ENCODE assay signal across 8 mouse cellular contexts in genomic region chr7:80197941-80198778, GRCm38 (mm10). TPM values are rescaled to one million over a fixed set of nuclear protein-coding genes. Genes with fewer than 3 reads are reported as not detected.
DNase-seq lines count a peak whose midpoint lies in the region; ATAC-seq and TF ChIP-seq lines count a peak whose summit lies in the region.

No protein-coding gene starts in this region.

- peaks cover 14% of the 10 kb centered on the region for H3K4me1 ChIP-seq in forebrain, embryonic 11.5 days (replicated peaks; ENCODE audit: control insufficient read depth, insufficient read depth, low read length)
- peaks cover 27% of the 10 kb centered on the region for H3K4me1 ChIP-seq in heart, embryonic 16.5 days (ENCODE audit: control insufficient read depth, insufficient read depth, low read length)
- H3K4me1 ChIP-seq in liver, postnatal 0 days (ENCODE audit: insufficient read depth) = peaks cover 71% of the 10 kb centered on the region
- peaks cover 57% of the 10 kb centered on the region for H3K4me1 ChIP-seq in neural tube, embryonic 14.5 days (ENCODE audit: control insufficient read depth, insufficient read depth, low read length)

- H3K27me3 ChIP-seq in forebrain, embryonic 11.5 days (ENCODE audit: control insufficient read depth, insufficient read depth, low read length) = no peaks in the 10 kb centered on the region
- H3K27me3 ChIP-seq in heart, embryonic 16.5 days (ENCODE audit: control insufficient read depth, insufficient read depth, low read length) = no peaks in the 10 kb centered on the region
- H3K27me3 ChIP-seq in liver, postnatal 0 days (ENCODE audit: insufficient read depth, low read length) = no peaks in the 10 kb centered on the region
- no peaks in the 10 kb centered on the region for H3K27me3 ChIP-seq in neural tube, embryonic 14.5 days (ENCODE audit: control insufficient read depth, insufficient read depth, low read length)

- H3K36me3 ChIP-seq in forebrain, embryonic 11.5 days (ENCODE audit: control insufficient read depth, insufficient read depth, low read length) = no peaks in the 10 kb centered on the region
- no peaks in the 10 kb centered on the region for H3K36me3 ChIP-seq in heart, embryonic 16.5 days (ENCODE audit: control insufficient read depth, insufficient read depth)
- peaks cover 15% of the 10 kb centered on the region for H3K36me3 ChIP-seq in liver, postnatal 0 days (replicated peaks; ENCODE audit: insufficient read depth, low read length)
- no peaks in the 10 kb centered on the region for H3K36me3 ChIP-seq in neural tube, embryonic 14.5 days (ENCODE audit: control insufficient read depth, insufficient read depth, low read length)

- peak; percentile 94 for ATAC-seq in forebrain, embryonic 11.5 days (replicated peaks; ENCODE audit: low FRiP score)
- ATAC-seq in heart, embryonic 16.5 days (replicated peaks; ENCODE audit: extremely low read depth, insufficient read depth, low FRiP score) = peak; percentile 83
- ATAC-seq in liver, postnatal 0 days = peak; percentile 72
- ATAC-seq in neural tube, embryonic 14.5 days (ENCODE audit: low read depth) = peak; percentile 89

- H3K9me3 ChIP-seq in forebrain, embryonic 11.5 days (ENCODE audit: control insufficient read depth, low read length) = no peaks in the 10 kb centered on the region
- no peaks in the 10 kb centered on the region for H3K9me3 ChIP-seq in heart, embryonic 16.5 days (replicated peaks; ENCODE audit: control insufficient read depth, low read length)
- H3K9me3 ChIP-seq in liver, postnatal 0 days (ENCODE audit: low read length) = no peaks in the 10 kb centered on the region
- no peaks in the 10 kb centered on the region for H3K9me3 ChIP-seq in neural tube, embryonic 14.5 days (ENCODE audit: control insufficient read depth, low read length)

- no peak for TF ChIP-seq CTCF in liver, postnatal 0 days (IDR thresholded peaks at IDR 0.05; ENCODE audit: low read depth)

- peak; percentile 79 for DNase-seq in CD4-positive, CD25-positive, alpha-beta regulatory T cell, adult 2 months (ENCODE audit: low read depth, low spot score)
- DNase-seq in brain, embryonic 18.5 days (ENCODE audit: low read depth, low spot score) = peak; percentile 60
- peak; percentile 95 for DNase-seq in forebrain, embryonic 11.5 days (ENCODE audit: low spot score)
- DNase-seq in kidney, postnatal 36 days = peak; percentile 90 to 91
- DNase-seq in liver, postnatal 0 days = peak; percentile 86
- DNase-seq in testis, postnatal 10 days (ENCODE audit: low spot score) = peak; percentile 87

- under 1% methylated on average over 67 of the region's 74 CpGs for WGBS in forebrain, embryonic 11.5 days
- WGBS in heart, embryonic 16.5 days = under 1% methylated on average over 65 of the region's 74 CpGs
- WGBS in liver, postnatal 0 days (ENCODE audit: insufficient replicate concordance) = under 1% methylated on average over 44 of the region's 74 CpGs
- under 1% methylated on average over 55 of the region's 74 CpGs for WGBS in neural tube, embryonic 14.5 days

- H3K9ac ChIP-seq in forebrain, embryonic 11.5 days (ENCODE audit: low read length) = peak overlapping the region; percentile 89
- H3K9ac ChIP-seq in heart, embryonic 16.5 days (ENCODE audit: low read length) = peak overlapping the region; percentile 76
- H3K9ac ChIP-seq in liver, postnatal 0 days (replicated peaks) = peak overlapping the region; percentile 90
- peak overlapping the region; percentile 77 for H3K9ac ChIP-seq in neural tube, embryonic 14.5 days (replicated peaks; ENCODE audit: low read depth, low read length)

- no peak for TF ChIP-seq EP300 in liver, postnatal 0 days (IDR thresholded peaks at IDR 0.05; ENCODE audit: low read depth)

- H3K4me3 ChIP-seq in forebrain, embryonic 11.5 days (ENCODE audit: low read depth, low read length) = peak overlapping the region; percentile 70
- H3K4me3 ChIP-seq in heart, embryonic 16.5 days (ENCODE audit: low read length) = peak overlapping the region; percentile 68
- H3K4me3 ChIP-seq in liver, postnatal 0 days (ENCODE audit: low read depth, low read length) = peak overlapping the region; percentile 87
- peak overlapping the region; percentile 69 for H3K4me3 ChIP-seq in neural tube, embryonic 14.5 days (ENCODE audit: low read depth, low read length)

- H3K27ac ChIP-seq in forebrain, embryonic 11.5 days (ENCODE audit: low read depth, low read length) = peak overlapping the region; percentile 86
- peak overlapping the region; percentile 84 for H3K27ac ChIP-seq in heart, embryonic 16.5 days (ENCODE audit: low read length)
- H3K27ac ChIP-seq in liver, postnatal 0 days (ENCODE audit: low read depth) = peak overlapping the region; percentile 93
- peak overlapping the region; percentile 93 for H3K27ac ChIP-seq in neural tube, embryonic 14.5 days (ENCODE audit: low read depth, low read length)

- H3K4me2 ChIP-seq in forebrain, embryonic 11.5 days (ENCODE audit: low read depth, low read length, severe bottlenecking) = peak overlapping the region; percentile 89
- H3K4me2 ChIP-seq in heart, embryonic 16.5 days (ENCODE audit: low read depth, low read length) = peak overlapping the region; percentile 81
- H3K4me2 ChIP-seq in liver, postnatal 0 days (ENCODE audit: low read depth, low read length) = peak overlapping the region; percentile 90
- peak overlapping the region; percentile 65 for H3K4me2 ChIP-seq in neural tube, embryonic 14.5 days (ENCODE audit: low read depth, low read length)

RNA-seq across cellular contexts. Expression of gene Sema4b, which starts 11.5 kb away (rescaled TPM):
- polyA plus RNA-seq in forebrain, embryonic 11.5 days (2014; fragmentation: Nextera tagmentation; extraction: Ambion mirVana) = 15.7 and 17.3 TPM in 2 replicates
- 12.1 and 14.4 TPM in 2 replicates for polyA plus RNA-seq in heart, embryonic 16.5 days (2015; fragmentation: Nextera tagmentation; extraction: Ambion mirVana)
- 11.7 and 13.5 TPM in 2 replicates for polyA plus RNA-seq in liver, postnatal 0 days (2015; fragmentation: Nextera tagmentation; extraction: Ambion mirVana)
- 18.7 and 25.7 TPM in 2 replicates for polyA plus RNA-seq in neural tube, embryonic 14.5 days (2014; fragmentation: Nextera tagmentation; extraction: Ambion mirVana)

RNA-seq across cellular contexts. Expression of gene Cib1, which starts 34.5 kb away (rescaled TPM):
- polyA plus RNA-seq in forebrain, embryonic 11.5 days (2014; fragmentation: Nextera tagmentation; extraction: Ambion mirVana) = 51.4 and 58.1 TPM in 2 replicates
- polyA plus RNA-seq in heart, embryonic 16.5 days (2015; fragmentation: Nextera tagmentation; extraction: Ambion mirVana) = 65.6 and 65.9 TPM in 2 replicates
- polyA plus RNA-seq in liver, postnatal 0 days (2015; fragmentation: Nextera tagmentation; extraction: Ambion mirVana) = 79.4 and 89.2 TPM in 2 replicates
- polyA plus RNA-seq in neural tube, embryonic 14.5 days (2014; fragmentation: Nextera tagmentation; extraction: Ambion mirVana) = 26.4 and 38.0 TPM in 2 replicates

RNA-seq across cellular contexts. Expression of gene Gdpgp1, which starts 34.5 kb away (rescaled TPM):
- polyA plus RNA-seq in forebrain, embryonic 11.5 days (2014; fragmentation: Nextera tagmentation; extraction: Ambion mirVana) = 5.3 and 5.7 TPM in 2 replicates
- 3.2 and 4.2 TPM in 2 replicates for polyA plus RNA-seq in heart, embryonic 16.5 days (2015; fragmentation: Nextera tagmentation; extraction: Ambion mirVana)
- 1.5 and 1.6 TPM in 2 replicates for polyA plus RNA-seq in liver, postnatal 0 days (2015; fragmentation: Nextera tagmentation; extraction: Ambion mirVana)
- 4.5 and 5.3 TPM in 2 replicates for polyA plus RNA-seq in neural tube, embryonic 14.5 days (2014; fragmentation: Nextera tagmentation; extraction: Ambion mirVana)

RNA-seq across cellular contexts. Expression of gene Ttll13, which starts 48.0 kb away (rescaled TPM):
- 1.2 and 1.5 TPM in 2 replicates for polyA plus RNA-seq in forebrain, embryonic 11.5 days (2014; fragmentation: Nextera tagmentation; extraction: Ambion mirVana)
- 0.60 and 1.2 TPM in 2 replicates for polyA plus RNA-seq in heart, embryonic 16.5 days (2015; fragmentation: Nextera tagmentation; extraction: Ambion mirVana)
- polyA plus RNA-seq in liver, postnatal 0 days (2015; fragmentation: Nextera tagmentation; extraction: Ambion mirVana) = 0.43 TPM in 2 replicates
- polyA plus RNA-seq in neural tube, embryonic 14.5 days (2014; fragmentation: Nextera tagmentation; extraction: Ambion mirVana) = 3.1 and 4.2 TPM in 2 replicates

Comparison
In these comparisons a context has a peak if more than half of its experiments do, and no peak if none do; other contexts are left out.
1. Peak in every context shown above with its lines: DNase-seq, ATAC-seq, H3K4me3 ChIP-seq and H3K27ac ChIP-seq.